9 mouse cellular contexts compared by ENCODE assay signal in genomic region chr7:123068715-123069273, GRCm38 (mm10). TPM values are rescaled to one million over a fixed set of nuclear protein-coding genes. Genes with fewer than 3 reads are reported as not detected.
DNase-seq lines count a peak whose midpoint lies in the region; ATAC-seq lines count a peak whose summit lies in the region.
"Had no signal": no experiment of that assay in that cellular context is flagged by ENCODE, and none has a peak within 500 bp of the region (broad histone marks: within the 10 kb centered on the region; RNA-seq: fewer than 3 reads in every experiment).

No protein-coding gene starts in this region.

- WGBS in macrophage (ENCODE audit: missing documents), result 56% methylated on average over 9 of the region's 9 CpGs

- intact Hi-C loops in heart, postnatal 14 days (cut with DNase I), result no loop called here

- H3K79me2 ChIP-seq in macrophage (ENCODE audit: inconsistent target), result no peaks in the 10 kb centered on the region

- no peaks in the 10 kb centered on the region for H3K36me3 ChIP-seq in macrophage (ENCODE audit: inconsistent target)

- no peak overlapping the region for H3K4me3 ChIP-seq in macrophage (ENCODE audit: inconsistent target)
- H3K4me3 ChIP-seq: erythroblast, embryonic 14.5 days had no signal

- peak; percentile 10 for DNase-seq in gastrocnemius, adult 18-20 months (ENCODE audit: low spot score)
- DNase-seq in gastrocnemius, postnatal 25 days, result no peak
- DNase-seq in 3T3-L1 (ENCODE audit: low read depth, low spot score), result peak; percentile 59
- peak; percentile 19 to 45 for DNase-seq in cerebellum, postnatal 25 days
- peak; percentile 40 to 45 for DNase-seq in heart, postnatal 14 days
- no peak for DNase-seq in yolk sac, embryonic 10.5 days (ENCODE audit: low spot score)

- no peak for ATAC-seq in erythroblast, adult 5-6 weeks (replicated peaks; ENCODE audit: low FRiP score, poor library complexity, severe bottlenecking)

- peak overlapping the region; percentile 34 for H3K27ac ChIP-seq in macrophage

RNA-seq across cellular contexts. Expression of gene Tnrc6a, which starts 54.9 kb away (rescaled TPM):
- 10 to 100 TPM; 20.7 to 22.3 TPM for total RNA-seq in gastrocnemius, adult 18-20 months (2021)
- 10 to 100 TPM; 18.9 to 20.4 TPM for total RNA-seq in gastrocnemius, postnatal 25 days (2021)
- total RNA-seq in heart, postnatal 14 days (2021), result 10 to 100 TPM; 42.7 to 45.6 TPM
- total RNA-seq in macrophage (2018; cell fraction: chromatin; rRNA removed), result 100 to 1,000 TPM; 104 to 265 (median 210) TPM
- total RNA-seq in macrophage (2018; cell fraction: cytosol; rRNA removed), result 10 to 100 TPM; 16.6 to 35.7 (median 26.2) TPM
- total RNA-seq in macrophage (2018; cell fraction: nucleus; rRNA removed), result 100 to 1,000 TPM in 15 of 26 experiments, 10 to 100 TPM in 11; 57.3 to 182 (median 106) TPM
- 25.7 to 28.4 TPM (median 27.9 TPM) in 3 replicates for polyA plus RNA-seq in macrophage (2018)
- 5.4 and 13.6 TPM in 2 replicates for total RNA-seq in erythroblast, adult 5-6 weeks (2015; ENCODE audit: low replicate concordance)
- 12.1 and 15.5 TPM in 2 replicates for total RNA-seq in erythroblast, adult 5-6 weeks (2017; ENCODE audit: low replicate concordance)

Comparison
In these comparisons a context has a peak if more than half of its experiments do, and no peak if none do; other contexts are left out.
1. DNase-seq: peak in gastrocnemius, adult 18-20 months (single experiment), 3T3-L1 (single experiment), cerebellum, postnatal 25 days (2 of 2) and heart, postnatal 14 days (2 of 2); none in gastrocnemius, postnatal 25 days (single experiment) and yolk sac, embryonic 10.5 days (single experiment).